Mouse (Mus musculus) ES-E14 (cell line): ENCODE results near the gene Tank.

ENCODE experiments used
- CHD2 ChIP-seq: IDR thresholded peaks from 2 replicates; pipeline ENCODE4 v1.6.1; 2014; ENCODE audit warnings: mild to moderate bottlenecking, low read depth, low read length, inconsistent platforms
- HCFC1 ChIP-seq: IDR thresholded peaks from 2 replicates; pipeline ENCODE4 v1.6.1; 2012; ENCODE audit warnings: low read length, inconsistent platforms, borderline replicate concordance; ENCODE audit not compliant: insufficient read depth
- MAFK ChIP-seq: IDR thresholded peaks from 2 replicates; pipeline ENCODE4 v1.6.1; 2014; ENCODE audit warnings: mild to moderate bottlenecking, low read depth, low read length, inconsistent platforms; ENCODE audit not compliant: insufficient read depth
- ZNF384 ChIP-seq: IDR thresholded peaks from 2 replicates; pipeline ENCODE4 v1.6.1; 2012; ENCODE audit warnings: low read depth, low read length, inconsistent platforms

DNA sequence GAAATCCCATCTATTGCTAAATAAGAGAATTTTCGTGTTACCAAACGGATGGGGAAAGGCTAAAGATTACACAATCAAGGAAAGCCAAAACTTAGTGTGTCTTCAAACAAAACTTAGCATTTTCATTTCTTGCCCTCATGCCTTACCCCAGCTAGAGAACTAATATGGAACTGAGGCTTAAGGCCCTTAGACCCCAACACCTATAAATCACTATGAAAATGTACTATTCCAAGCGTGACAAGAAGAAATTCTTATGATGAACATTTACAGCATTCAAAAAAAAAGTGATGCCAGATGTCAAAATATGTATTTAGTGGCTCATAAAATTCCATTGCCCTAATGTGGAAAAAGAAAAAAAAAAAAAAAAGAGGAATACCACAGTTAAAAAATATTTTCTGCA lies 32.7 kb upstream of the Tank start:
- TF ChIP-seq MAFK (no peak), CHD2 (no peak), HCFC1 (no peak), ZNF384 (no peak)
